Mouse (Mus musculus) kidney, postnatal 10 days (tissue): Measurements from ENCODE around the gene Abat.
"Not testable (repeated sequence)": the region's sequence is repeated elsewhere in the genome, so short reads cannot be mapped to it uniquely, and the experiment has no call there.

Experiments
- DNase-seq: peaks from one replicate; pipeline ENCODE4 v3.0.0; 2021; ENCODE audit warnings: mixed read lengths

The Abat gene

GRCm38 (mm10) chr16:8533477-8533876 is 20.2 kb downstream of the Abat start:
- DNase-seq: no peak

- no peak for DNase-seq
Observed at GRCm38 (mm10) chr16:8534466-8535200, 21.4 kb downstream of the Abat start.

- DNase-seq: no peak
Observed at GRCm38 (mm10) chr16:8535411-8535810, 22.2 kb downstream of the Abat start.

GRCm38 (mm10) chr16:8539150-8539865 is 26.1 kb downstream of the Abat start:
- DNase-seq: no peak

- DNase-seq: peak; percentile 62
Observed at GRCm38 (mm10) chr16:8540859-8541314, 27.7 kb downstream of the Abat start.

GRCm38 (mm10) chr16:8547836-8548235 is 34.6 kb downstream of the Abat start:
- DNase-seq: no peak

- DNase-seq: no peak
Observed at GRCm38 (mm10) chr16:8549506-8549905, 36.3 kb downstream of the Abat start.

GRCm38 (mm10) chr16:8554351-8554750 is 41.1 kb downstream of the Abat start:
- DNase-seq: no peak

GRCm38 (mm10) chr16:8554751-8555150 is 41.5 kb downstream of the Abat start:
- not testable (repeated sequence) for DNase-seq

GRCm38 (mm10) chr16:8555371-8555770 is 42.1 kb downstream of the Abat start:
- DNase-seq: not testable (repeated sequence)

GRCm38 (mm10) chr16:8560079-8560478 is 46.9 kb downstream of the Abat start:
- no peak for DNase-seq

- not testable (repeated sequence) for DNase-seq
Observed at GRCm38 (mm10) chr16:8561101-8561500, 47.9 kb downstream of the Abat start.

GRCm38 (mm10) chr16:8561856-8562255 is 48.6 kb downstream of the Abat start:
- DNase-seq: not testable (repeated sequence)

- DNase-seq: not testable (repeated sequence)
Observed at GRCm38 (mm10) chr16:8562827-8563226, 49.6 kb downstream of the Abat start.

- DNase-seq: no peak
Observed at GRCm38 (mm10) chr16:8564836-8565235, 51.6 kb downstream of the Abat start.

GRCm38 (mm10) chr16:8565539-8565938 is 52.3 kb downstream of the Abat start:
- no peak for DNase-seq

- DNase-seq: no peak
Observed at GRCm38 (mm10) chr16:8566115-8566711, 53.0 kb downstream of the Abat start.

GRCm38 (mm10) chr16:8568881-8569280 is 55.7 kb downstream of the Abat start:
- DNase-seq: no peak

- no peak for DNase-seq
Observed at GRCm38 (mm10) chr16:8570336-8570735, 57.1 kb downstream of the Abat start.

- no peak for DNase-seq
Observed at GRCm38 (mm10) chr16:8570901-8571615, 57.8 kb downstream of the Abat start.

- no peak for DNase-seq
Observed at GRCm38 (mm10) chr16:8573041-8573440, 59.8 kb downstream of the Abat start.

- DNase-seq: peak; percentile 10
Observed at GRCm38 (mm10) chr16:8573751-8574150, 60.5 kb downstream of the Abat start.

GRCm38 (mm10) chr16:8574316-8574715 is 61.1 kb downstream of the Abat start:
- no peak for DNase-seq
